Mouse (Mus musculus): ENCODE measurements around the gene Rgs16. TPM values are rescaled to one million over a fixed set of nuclear protein-coding genes. Genes with fewer than 3 reads are reported as not detected.

Gene Rgs16
- polyA plus RNA-seq, 1 experiment from 2014 or later: 1.7 TPM

Other genes starting within 250 kb of the Rgs16 start
- gene Npl, start 190.3 kb upstream of the Rgs16 start, polyA plus RNA-seq (2015; fragmentation: Nextera tagmentation; extraction: Ambion mirVana): 6.6 and 7.4 TPM in 2 replicates
- gene Rgs8, start 87.3 kb upstream of the Rgs16 start, polyA plus RNA-seq (2015; fragmentation: Nextera tagmentation; extraction: Ambion mirVana): 0.14 and 0.20 TPM in 2 replicates
- 5.3 and 7.0 TPM in 2 replicates for gene Rnasel, start 9.1 kb downstream of the Rgs16 start, polyA plus RNA-seq (2015; fragmentation: Nextera tagmentation; extraction: Ambion mirVana)
- gene Rgsl1, start 103.8 kb downstream of the Rgs16 start, polyA plus RNA-seq (2015; fragmentation: Nextera tagmentation; extraction: Ambion mirVana): not detected in 2 replicates
- 0.11 and 0.16 TPM in 2 replicates for gene Teddm1b, start 134.0 kb downstream of the Rgs16 start, polyA plus RNA-seq (2015; fragmentation: Nextera tagmentation; extraction: Ambion mirVana)
- gene Teddm1a, start 151.4 kb downstream of the Rgs16 start, polyA plus RNA-seq (2015; fragmentation: Nextera tagmentation; extraction: Ambion mirVana): not detected in 2 replicates
- 105 and 112 TPM in 2 replicates for gene Glul, start 159.6 kb downstream of the Rgs16 start, polyA plus RNA-seq (2015; fragmentation: Nextera tagmentation; extraction: Ambion mirVana)
- gene Teddm2, start 159.9 kb downstream of the Rgs16 start, polyA plus RNA-seq (2015; fragmentation: Nextera tagmentation; extraction: Ambion mirVana): 0.40 and 0.41 TPM in 2 replicates